13 mouse cellular contexts compared by ENCODE assay signal in genomic region chr13:48102156-48102555, GRCm38 (mm10).
DNase-seq lines count a peak whose midpoint lies in the region; ATAC-seq and TF ChIP-seq lines count a peak whose summit lies in the region.
"Had no signal": no experiment of that assay in that cellular context is flagged by ENCODE, and none has a peak within 500 bp of the region (broad histone marks: within the 10 kb centered on the region; RNA-seq: fewer than 3 reads in every experiment).

No protein-coding gene starts in this region.

- no peak overlapping the region for H3K4me3 ChIP-seq in midbrain, embryonic 14.5 days (replicated peaks; ENCODE audit: low read depth, low read length)
- no peak overlapping the region for H3K4me3 ChIP-seq in midbrain, embryonic 16.5 days (ENCODE audit: low read depth, low read length)
- no peak overlapping the region for H3K4me3 ChIP-seq in forebrain, embryonic 15.5 days
- no peak overlapping the region for H3K4me3 ChIP-seq in kidney, embryonic 15.5 days (replicated peaks)
- no peak overlapping the region for H3K4me3 ChIP-seq in midbrain, postnatal 0 days (ENCODE audit: low read depth, low read length)
- no peak overlapping the region for H3K4me3 ChIP-seq in lung, adult 2 months (replicated peaks; ENCODE audit: extremely low read depth, low read depth, low read length)
- H3K4me3 ChIP-seq: liver, embryonic 13.5 days; megakaryocyte, embryonic 14.5 days had no signal

- 53% methylated on average over 8 of the region's 8 CpGs for WGBS in midbrain, embryonic 14.5 days
- 53% methylated on average over 8 of the region's 8 CpGs for WGBS in midbrain, embryonic 16.5 days
- WGBS in forebrain, embryonic 15.5 days = 24% methylated on average over 8 of the region's 8 CpGs
- WGBS in kidney, embryonic 15.5 days = 58% methylated on average over 8 of the region's 8 CpGs
- 57% methylated on average over 8 of the region's 8 CpGs for WGBS in midbrain, postnatal 0 days
- 71% methylated on average over 8 of the region's 8 CpGs for WGBS in lung, adult 2 months

- peak overlapping the region; percentile 61 for H3K27ac ChIP-seq in midbrain, embryonic 14.5 days (replicated peaks; ENCODE audit: low read depth, low read length)
- H3K27ac ChIP-seq in midbrain, embryonic 16.5 days (ENCODE audit: low read length) = no peak overlapping the region
- peak overlapping the region; percentile 64 for H3K27ac ChIP-seq in forebrain, embryonic 15.5 days (replicated peaks)
- 0 out of 2 replicates have a peak overlapping the region, but pooled peaks have one; percentile 16 for H3K27ac ChIP-seq in kidney, embryonic 15.5 days
- no peak overlapping the region for H3K27ac ChIP-seq in midbrain, postnatal 0 days (ENCODE audit: low read depth, low read length)
- H3K27ac ChIP-seq: liver, embryonic 13.5 days had no signal

- no peak for TF ChIP-seq CTCF in midbrain, postnatal 0 days (IDR thresholded peaks at IDR 0.05)
- TF ChIP-seq CTCF in lung, adult 2 months (IDR thresholded peaks at IDR 0.05; ENCODE audit: insufficient read depth, low read length) = no peak

- H3K4me2 ChIP-seq in midbrain, embryonic 14.5 days (ENCODE audit: low read length) = no peak overlapping the region
- H3K4me2 ChIP-seq in midbrain, embryonic 16.5 days (ENCODE audit: low read length) = no peak overlapping the region
- H3K4me2 ChIP-seq in forebrain, embryonic 15.5 days (replicated peaks) = peak overlapping the region; percentile 16; the same call in 1 of the 2 replicates
- H3K4me2 ChIP-seq in kidney, embryonic 15.5 days = no peak overlapping the region
- peak overlapping the region; percentile 1; the same call in 1 of the 2 replicates for H3K4me2 ChIP-seq in midbrain, postnatal 0 days (ENCODE audit: low read depth, low read length, poor library complexity, severe bottlenecking)
- H3K4me2 ChIP-seq: liver, embryonic 13.5 days had no signal

- no peaks in the 10 kb centered on the region for H3K9me3 ChIP-seq in midbrain, embryonic 14.5 days (ENCODE audit: control insufficient read depth, low read length)
- H3K9me3 ChIP-seq in midbrain, embryonic 16.5 days (replicated peaks; ENCODE audit: control insufficient read depth, low read length, poor library complexity, severe bottlenecking) = no peaks in the 10 kb centered on the region
- H3K9me3 ChIP-seq in forebrain, embryonic 15.5 days = no peaks in the 10 kb centered on the region
- no peaks in the 10 kb centered on the region for H3K9me3 ChIP-seq in kidney, embryonic 15.5 days (replicated peaks)
- H3K9me3 ChIP-seq in midbrain, postnatal 0 days (ENCODE audit: low read length) = no peaks in the 10 kb centered on the region

- H3K4me1 ChIP-seq in midbrain, embryonic 14.5 days (ENCODE audit: control insufficient read depth, insufficient read depth, low read length) = peaks cover 18% of the 10 kb centered on the region
- peaks cover 8% of the 10 kb centered on the region for H3K4me1 ChIP-seq in midbrain, embryonic 16.5 days (ENCODE audit: control insufficient read depth, insufficient read depth, low read length)
- H3K4me1 ChIP-seq in forebrain, embryonic 15.5 days = peaks cover 31% of the 10 kb centered on the region
- peaks cover 21% of the 10 kb centered on the region for H3K4me1 ChIP-seq in kidney, embryonic 15.5 days
- H3K4me1 ChIP-seq in midbrain, postnatal 0 days (ENCODE audit: insufficient read depth, low read length) = no peaks in the 10 kb centered on the region
- H3K4me1 ChIP-seq in lung, adult 2 months (ENCODE audit: control insufficient read depth, insufficient read depth, low read length) = no peaks in the 10 kb centered on the region
- H3K4me1 ChIP-seq: liver, embryonic 13.5 days; megakaryocyte, embryonic 14.5 days had no signal

- H3K27me3 ChIP-seq in midbrain, embryonic 14.5 days (ENCODE audit: control insufficient read depth, insufficient read depth, low read length) = no peaks in the 10 kb centered on the region
- no peaks in the 10 kb centered on the region; the same call in 1 of the 2 replicates for H3K27me3 ChIP-seq in midbrain, embryonic 16.5 days (ENCODE audit: control insufficient read depth, insufficient read depth, low read depth, low read length)
- no peaks in the 10 kb centered on the region for H3K27me3 ChIP-seq in forebrain, embryonic 15.5 days
- H3K27me3 ChIP-seq in kidney, embryonic 15.5 days = no peaks in the 10 kb centered on the region
- H3K27me3 ChIP-seq in midbrain, postnatal 0 days (ENCODE audit: insufficient read depth, low read length) = no peaks in the 10 kb centered on the region
- H3K27me3 ChIP-seq: liver, embryonic 13.5 days; megakaryocyte, embryonic 14.5 days had no signal

- DNase-seq in midbrain, embryonic 14.5 days = peak; percentile 46
- DNase-seq in midbrain, postnatal 0 days (ENCODE audit: low spot score) = peak; percentile 14
- no peak for DNase-seq in lung, adult 2 months
- DNase-seq in layer of hippocampus, adult 9-10 months (ENCODE audit: low spot score) = no peak
- DNase-seq: adrenal gland, adult 8-10 months; cerebellum, adult 8-10 months; liver, embryonic 13.5 days had no signal

- ATAC-seq in midbrain, embryonic 14.5 days (ENCODE audit: low FRiP score, low TSS enrichment) = no peak
- no peak for ATAC-seq in midbrain, embryonic 16.5 days
- ATAC-seq in forebrain, embryonic 15.5 days (replicated peaks) = no peak
- no peak for ATAC-seq in kidney, embryonic 15.5 days (replicated peaks; ENCODE audit: low FRiP score)
- ATAC-seq in midbrain, postnatal 0 days (ENCODE audit: low FRiP score) = no peak
- ATAC-seq: CD4-positive, CD25-positive, alpha-beta regulatory T cell, adult 4 months; lung, postnatal 0 days had no signal

- H3K9ac ChIP-seq in midbrain, embryonic 14.5 days (replicated peaks; ENCODE audit: low read length) = no peak overlapping the region
- no peak overlapping the region for H3K9ac ChIP-seq in midbrain, embryonic 16.5 days (ENCODE audit: low read depth, low read length)
- H3K9ac ChIP-seq in forebrain, embryonic 15.5 days (replicated peaks) = no peak overlapping the region
- no peak overlapping the region for H3K9ac ChIP-seq in kidney, embryonic 15.5 days
- no peak overlapping the region for H3K9ac ChIP-seq in midbrain, postnatal 0 days (replicated peaks; ENCODE audit: low read length, poor library complexity, severe bottlenecking)
- H3K9ac ChIP-seq: liver, embryonic 13.5 days had no signal

- H3K36me3 ChIP-seq in midbrain, embryonic 14.5 days (ENCODE audit: control insufficient read depth, insufficient read depth, low read length) = no peaks in the 10 kb centered on the region
- no peaks in the 10 kb centered on the region for H3K36me3 ChIP-seq in midbrain, embryonic 16.5 days (ENCODE audit: control insufficient read depth, insufficient read depth, low read length)
- H3K36me3 ChIP-seq in forebrain, embryonic 15.5 days = no peaks in the 10 kb centered on the region
- no peaks in the 10 kb centered on the region for H3K36me3 ChIP-seq in kidney, embryonic 15.5 days
- H3K36me3 ChIP-seq in midbrain, postnatal 0 days (ENCODE audit: insufficient read depth, low read length) = no peaks in the 10 kb centered on the region
- H3K36me3 ChIP-seq: liver, embryonic 13.5 days had no signal

- no peak for TF ChIP-seq POLR2A in lung, adult 2 months (IDR thresholded peaks at IDR 0.05; ENCODE audit: borderline replicate concordance, extremely low read depth, low read depth, low read length)

Comparison
In these comparisons a context has a peak if more than half of its experiments do, and no peak if none do; other contexts are left out.
1. H3K27ac ChIP-seq: peak in midbrain, embryonic 14.5 days (single experiment), forebrain, embryonic 15.5 days (single experiment) and kidney, embryonic 15.5 days (single experiment); none in midbrain, embryonic 16.5 days (single experiment) and midbrain, postnatal 0 days (single experiment).
2. H3K4me2 ChIP-seq: peak in forebrain, embryonic 15.5 days (single experiment) and midbrain, postnatal 0 days (single experiment); none in midbrain, embryonic 14.5 days (single experiment), midbrain, embryonic 16.5 days (single experiment) and kidney, embryonic 15.5 days (single experiment).
3. DNase-seq: peak in midbrain, embryonic 14.5 days (single experiment) and midbrain, postnatal 0 days (single experiment); none in lung, adult 2 months (single experiment) and layer of hippocampus, adult 9-10 months (single experiment).